Mouse (Mus musculus) C2C12 (cell line): ENCODE measurements around the gene Hist1h4h. TPM values are rescaled to one million over a fixed set of nuclear protein-coding genes. Genes with fewer than 3 reads are reported as not detected.
A peak's percentile ranks its signal among the peaks of the same experiment; 100 is the strongest.

Experiments used
- H3K27me3 ChIP-seq: one replicate; pipeline ENCODE4 v1.6.1; 2011; ENCODE audit not compliant: control insufficient read depth, insufficient read depth, insufficient read length
- H3K36me3 ChIP-seq: one replicate; pipeline ENCODE4 v1.6.1; 2011; ENCODE audit not compliant: control insufficient read depth, insufficient read depth
- H3K4me3 ChIP-seq: one replicate; pipeline ENCODE4 v1.5.1; 2011; ENCODE audit warnings: mild to moderate bottlenecking, control low read depth; ENCODE audit not compliant: poor library complexity, insufficient read depth, severe bottlenecking
- H3K79me2 ChIP-seq: one replicate; pipeline ENCODE4 v1.6.1; 2011; ENCODE audit not compliant: control insufficient read depth, insufficient read depth
- H3K79me3 ChIP-seq: one replicate; pipeline ENCODE4 v1.6.1; 2011; ENCODE audit warnings: low read depth, control low read depth
- H3ac ChIP-seq: one replicate; pipeline ENCODE3; 2011; ENCODE audit warnings: low read depth; ENCODE audit not compliant: control insufficient read depth, insufficient read length
- CEBPB ChIP-seq: IDR thresholded peaks from one replicate; pipeline ENCODE4 v1.6.1; 2011; ENCODE audit warnings: low read depth, mild to moderate bottlenecking, control low read depth, moderate library complexity
- CTCF ChIP-seq: IDR thresholded peaks from one replicate; pipeline ENCODE4 v1.5.1; 2011; ENCODE audit not compliant: control insufficient read depth, insufficient read depth, insufficient read length
- FOSL1 ChIP-seq: IDR thresholded peaks from one replicate; pipeline ENCODE4 v1.8.0; 2011; ENCODE audit warnings: mild to moderate bottlenecking, low read length; ENCODE audit not compliant: poor library complexity, insufficient read depth, severe bottlenecking
- MAX ChIP-seq: IDR thresholded peaks from one replicate; pipeline ENCODE4 v1.6.1; 2011; ENCODE audit warnings: mild to moderate bottlenecking, control low read depth
- MYOD1 ChIP-seq: IDR thresholded peaks from one replicate; pipeline ENCODE4 v1.6.1; 2011; ENCODE audit warnings: low read depth; ENCODE audit not compliant: control insufficient read depth, insufficient read length
- MYOG ChIP-seq: IDR thresholded peaks from one replicate; pipeline ENCODE4 v1.6.1; 2011; ENCODE audit not compliant: control insufficient read depth, insufficient read length; ENCODE audit errors: extremely low read depth
- USF1 ChIP-seq: IDR thresholded peaks from one replicate; pipeline ENCODE4 v1.6.1; 2011; ENCODE audit warnings: low read depth, mild to moderate bottlenecking, control low read depth, moderate library complexity
- polyA plus RNA-seq: library from polyadenylated mRNA; unstranded; fragments of >200 nt; fragmentation: generic; extraction: Trizol; gene quantifications from one replicate; pipeline ENCODE4 v1.2.1, GENCODE M21; 2012; ENCODE audit warnings: missing spikeins

Gene Hist1h4h
- polyA plus RNA-seq, 1 experiment = 6.9 TPM

DNA sequence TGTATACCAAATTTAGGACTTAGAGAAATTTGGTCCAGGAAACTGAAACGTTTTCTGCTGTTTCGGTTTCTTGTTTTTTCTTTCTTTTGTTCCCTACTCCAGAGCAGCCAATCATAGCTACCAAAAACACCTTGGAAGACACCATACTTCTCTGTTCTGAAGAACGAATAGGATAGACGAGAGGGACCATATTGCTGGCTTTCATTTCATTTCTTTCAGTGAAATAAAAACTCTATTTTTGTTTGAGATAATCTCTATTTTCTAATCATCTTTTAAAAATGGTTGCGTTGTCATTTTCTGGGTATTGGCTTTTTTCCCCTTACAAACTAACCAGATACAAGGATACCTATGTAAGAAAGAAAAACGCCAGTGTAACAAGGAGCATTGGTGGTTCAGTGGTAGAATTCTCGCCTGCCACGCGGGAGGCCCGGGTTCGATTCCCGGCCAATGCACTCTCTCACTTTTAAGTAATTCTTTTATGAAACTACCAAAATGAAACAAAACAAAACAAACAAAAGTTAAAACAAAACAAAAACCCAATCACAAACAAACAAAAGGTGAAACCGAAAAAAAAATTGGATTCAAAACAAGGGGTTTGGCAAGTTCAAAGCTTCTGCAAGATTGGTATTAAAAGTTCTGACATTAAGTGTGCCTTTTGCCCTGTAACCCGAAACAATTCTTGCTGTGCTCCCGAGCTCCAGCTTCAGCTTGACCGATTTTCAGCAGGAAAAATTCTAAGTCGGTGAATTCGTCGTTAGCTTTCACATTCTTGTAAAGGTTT is 13.8 kb upstream of the Hist1h4h start:
- Histone ChIP-seq H3K79me2 (no peaks in the 10 kb centered on the region), H3K4me3 (peak overlapping the region; percentile 31), H3K79me3 (no peaks in the 10 kb centered on the region), H3K36me3 (no peaks in the 10 kb centered on the region), H3K27me3 (no peaks in the 10 kb centered on the region), H3ac (no peak overlapping the region)
- no peak for TF ChIP-seq CEBPB
- no peak for TF ChIP-seq FOSL1
- TF ChIP-seq CTCF = no peak
- TF ChIP-seq USF1 = no peak
- TF ChIP-seq MAX = no peak
- no peak for TF ChIP-seq MYOD1
- TF ChIP-seq MYOG = no peak

DNA sequence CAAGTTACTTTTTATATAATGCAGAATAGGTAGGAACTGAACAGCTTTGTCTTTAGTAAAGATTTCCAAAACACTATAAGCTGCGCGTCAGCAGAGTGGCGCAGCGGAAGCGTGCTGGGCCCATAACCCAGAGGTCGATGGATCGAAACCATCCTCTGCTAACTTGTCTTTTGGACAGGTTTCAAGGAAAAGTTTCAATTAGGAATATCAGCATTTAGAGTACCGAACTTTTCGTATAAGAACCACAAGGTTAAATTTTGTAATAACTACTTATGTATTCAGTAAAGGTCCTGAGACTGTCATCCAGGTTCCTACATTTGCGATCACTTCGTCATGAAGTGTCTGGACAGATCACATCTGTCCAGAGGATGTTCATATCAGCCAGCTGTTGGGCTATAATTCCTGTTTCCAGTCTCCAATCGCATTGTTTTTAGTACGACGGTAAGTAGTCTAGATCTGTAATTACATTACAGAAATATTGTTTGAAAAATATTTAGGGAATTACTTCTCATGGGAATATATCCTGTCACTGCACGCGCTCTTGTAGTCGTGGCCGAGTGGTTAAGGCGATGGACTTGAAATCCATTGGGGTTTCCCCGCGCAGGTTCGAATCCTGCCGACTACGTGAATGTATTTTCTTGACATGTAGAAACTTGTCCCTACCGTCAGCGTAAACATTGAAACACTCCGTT is 13.1 kb upstream of the Hist1h4h start:
- peak overlapping the region; percentile 40 for H3ac ChIP-seq
- TF ChIP-seq CEBPB (peak; percentile 14), MAX (no peak)
- peak overlapping the region; percentile 33 for H3K4me3 ChIP-seq
- no peaks in the 10 kb centered on the region for H3K36me3 ChIP-seq
- H3K79me3 ChIP-seq = no peaks in the 10 kb centered on the region
- no peaks in the 10 kb centered on the region for H3K79me2 ChIP-seq
- H3K27me3 ChIP-seq = no peaks in the 10 kb centered on the region

DNA sequence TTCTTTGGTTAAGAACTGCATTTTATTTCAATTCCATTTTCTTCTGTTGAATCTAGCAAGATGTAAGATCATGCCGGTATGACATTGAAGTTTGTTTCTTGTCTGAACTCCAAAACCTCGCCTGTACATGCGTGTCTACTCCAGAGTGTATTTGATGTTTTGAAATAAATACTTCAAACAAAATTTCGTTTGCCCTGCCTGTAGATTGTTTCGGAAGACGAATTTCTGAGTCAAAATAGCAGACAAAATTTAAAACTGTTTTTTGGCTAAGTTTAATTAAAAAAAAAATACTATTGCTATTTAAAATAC is 12.6 kb upstream of the Hist1h4h start:
- H3K79me2 ChIP-seq = no peaks in the 10 kb centered on the region
- H3ac ChIP-seq = no peak overlapping the region
- TF ChIP-seq MYOG (no peak), CEBPB (no peak), CTCF (no peak), MYOD1 (no peak), USF1 (no peak), FOSL1 (no peak), MAX (no peak)
- H3K27me3 ChIP-seq = no peaks in the 10 kb centered on the region
- no peaks in the 10 kb centered on the region for H3K79me3 ChIP-seq
- no peaks in the 10 kb centered on the region for H3K36me3 ChIP-seq
- peak overlapping the region; percentile 33 for H3K4me3 ChIP-seq

DNA sequence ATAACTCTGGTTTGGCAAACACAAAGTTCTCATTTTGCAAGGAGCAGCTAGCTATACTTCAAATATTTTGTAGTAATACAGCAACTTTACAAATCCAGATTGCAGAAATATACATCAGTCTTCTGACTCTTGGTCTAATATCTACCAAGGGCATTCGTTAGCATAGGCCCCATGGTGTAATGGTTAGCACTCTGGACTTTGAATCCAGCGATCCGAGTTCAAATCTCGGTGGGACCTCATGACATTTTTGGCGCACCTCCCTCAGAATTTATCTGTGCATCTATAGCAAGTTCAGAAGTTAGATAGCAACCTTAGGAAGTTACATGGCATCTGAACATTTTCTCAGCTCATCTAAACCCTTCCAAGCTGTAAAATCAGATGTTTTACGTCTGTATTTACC is 12.0 kb upstream of the Hist1h4h start:
- Histone ChIP-seq H3K4me3 (peak overlapping the region; percentile 33), H3K79me3 (no peaks in the 10 kb centered on the region), H3ac (peak overlapping the region; percentile 24), H3K27me3 (no peaks in the 10 kb centered on the region), H3K79me2 (no peaks in the 10 kb centered on the region), H3K36me3 (no peaks in the 10 kb centered on the region)
- TF ChIP-seq CEBPB (no peak), MYOG (no peak), MAX (no peak), MYOD1 (no peak), FOSL1 (no peak), USF1 (no peak), CTCF (no peak)

DNA sequence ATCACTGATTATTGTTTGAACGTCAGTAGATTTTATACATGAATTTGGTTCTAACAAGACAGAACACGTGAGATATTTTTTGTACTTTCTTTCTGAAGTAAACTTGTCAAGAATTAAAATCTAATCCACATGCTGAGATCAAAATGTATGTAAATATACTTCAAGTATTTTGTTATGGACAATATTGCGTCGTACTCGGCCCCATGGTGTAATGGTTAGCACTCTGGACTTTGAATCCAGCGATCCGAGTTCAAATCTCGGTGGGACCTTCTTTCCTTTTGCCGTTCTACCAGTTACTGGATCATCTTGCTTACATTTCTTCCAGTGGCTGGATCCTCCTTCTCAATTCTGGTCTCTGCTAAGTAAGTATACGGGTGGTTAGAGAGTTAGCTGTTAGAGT is 11.4 kb upstream of the Hist1h4h start:
- Histone ChIP-seq H3ac (no peak overlapping the region), H3K36me3 (no peaks in the 10 kb centered on the region), H3K79me3 (no peaks in the 10 kb centered on the region), H3K4me3 (peak overlapping the region; percentile 33), H3K27me3 (no peaks in the 10 kb centered on the region), H3K79me2 (no peaks in the 10 kb centered on the region)
- TF ChIP-seq CEBPB (peak; percentile 26), MAX (no peak)

DNA sequence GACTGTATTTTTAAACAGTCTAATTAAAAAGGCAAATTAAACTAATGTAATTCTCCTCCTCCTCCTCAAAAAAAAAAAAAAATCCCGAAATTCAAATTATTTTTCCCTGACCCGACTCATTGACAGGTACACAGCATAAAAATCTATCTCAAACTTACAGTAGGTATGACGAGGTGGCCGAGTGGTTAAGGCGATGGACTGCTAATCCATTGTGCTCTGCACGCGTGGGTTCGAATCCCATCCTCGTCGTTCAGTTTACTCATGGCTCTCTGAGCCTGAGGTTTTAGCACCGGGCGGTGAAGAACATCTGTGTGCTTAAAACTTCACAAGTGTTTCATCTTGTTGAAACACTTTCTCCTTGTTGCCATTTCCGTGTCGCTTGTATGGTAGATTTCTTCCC is 9.1 kb upstream of the Hist1h4h start:
- Histone ChIP-seq H3K4me3 (no peak overlapping the region), H3ac (no peak overlapping the region), H3K27me3 (no peaks in the 10 kb centered on the region), H3K79me3 (no peaks in the 10 kb centered on the region), H3K79me2 (no peaks in the 10 kb centered on the region), H3K36me3 (no peaks in the 10 kb centered on the region)
- TF ChIP-seq MAX = no peak
- no peak for TF ChIP-seq MYOD1
- no peak for TF ChIP-seq FOSL1
- TF ChIP-seq CTCF = no peak
- no peak for TF ChIP-seq MYOG
- TF ChIP-seq CEBPB = no peak
- TF ChIP-seq USF1 = no peak
